Mouse (Mus musculus): ENCODE results near the gene Slit3. TPM values are rescaled to one million over a fixed set of nuclear protein-coding genes. Genes with fewer than 3 reads are reported as not detected.
A peak's percentile ranks its signal among the peaks of the same experiment; 100 is the strongest.

Gene Slit3
- polyA plus RNA-seq, 1 experiment from 2014 or later, result 22.2 TPM

- WGBS, result 90% methylated on average over 6 of the region's 6 CpGs
- Histone ChIP-seq H3K27me3 (ENCODE audit: insufficient read depth, poor library complexity, severe bottlenecking) (no peaks in the 10 kb centered on the region), H3K4me1 (peaks cover 11% of the 10 kb centered on the region), H3K27ac (no peak overlapping the region), H3K36me3 (no peaks in the 10 kb centered on the region), H3K4me3 (no peak overlapping the region), H3K9me3 (no peaks in the 10 kb centered on the region)
- no peak for DNase-seq (ENCODE audit: low spot score)
These were observed 345.7 kb downstream of the Slit3 start for GRCm38 (mm10) chr11:35466701-35467100.

GRCm38 (mm10) chr11:35468847-35469246, 347.8 kb downstream of the Slit3 start:
- peaks cover 27% of the 10 kb centered on the region for H3K4me1 ChIP-seq
- H3K27ac ChIP-seq, result no peak overlapping the region
- H3K4me3 ChIP-seq, result no peak overlapping the region
- peaks cover 4% of the 10 kb centered on the region; the same call in 1 of the 2 replicates for H3K27me3 ChIP-seq (ENCODE audit: insufficient read depth, poor library complexity, severe bottlenecking)
- no peak for DNase-seq (ENCODE audit: low spot score)
- no peaks in the 10 kb centered on the region for H3K36me3 ChIP-seq
- WGBS, result 85% methylated on average over 7 of the region's 7 CpGs
- H3K9me3 ChIP-seq, result no peaks in the 10 kb centered on the region

GRCm38 (mm10) chr11:35469940-35470339, 348.9 kb downstream of the Slit3 start:
- Histone ChIP-seq H3K4me1 (peaks cover 29% of the 10 kb centered on the region), H3K4me3 (no peak overlapping the region), H3K27ac (no peak overlapping the region), H3K27me3 (ENCODE audit: insufficient read depth, poor library complexity, severe bottlenecking) (peaks cover 4% of the 10 kb centered on the region; the same call in 1 of the 2 replicates), H3K36me3 (no peaks in the 10 kb centered on the region), H3K9me3 (no peaks in the 10 kb centered on the region)
- no peak for DNase-seq (ENCODE audit: low spot score)
- WGBS, result 78% methylated on average over 4 of the region's 4 CpGs

GRCm38 (mm10) chr11:35470853-35471252, 349.8 kb downstream of the Slit3 start:
- Histone ChIP-seq H3K36me3 (no peaks in the 10 kb centered on the region), H3K27ac (no peak overlapping the region), H3K27me3 (ENCODE audit: insufficient read depth, poor library complexity, severe bottlenecking) (peaks cover 4% of the 10 kb centered on the region; the same call in 1 of the 2 replicates), H3K9me3 (no peaks in the 10 kb centered on the region), H3K4me3 (no peak overlapping the region), H3K4me1 (peaks cover 33% of the 10 kb centered on the region)
- WGBS, result 55% methylated on average over 5 of the region's 5 CpGs
- no peak for DNase-seq (ENCODE audit: low spot score)

- peaks cover 38% of the 10 kb centered on the region for H3K4me1 ChIP-seq
- peaks cover 4% of the 10 kb centered on the region; the same call in 1 of the 2 replicates for H3K27me3 ChIP-seq (ENCODE audit: insufficient read depth, poor library complexity, severe bottlenecking)
- H3K4me3 ChIP-seq, result no peak overlapping the region
- no peak overlapping the region for H3K27ac ChIP-seq
- no peaks in the 10 kb centered on the region for H3K36me3 ChIP-seq
- WGBS, result 70% methylated on average over 11 of the region's 11 CpGs
- no peak for DNase-seq (ENCODE audit: low spot score)
- H3K9me3 ChIP-seq, result no peaks in the 10 kb centered on the region
These were observed 352.0 kb downstream of the Slit3 start for GRCm38 (mm10) chr11:35472842-35473616.

GRCm38 (mm10) chr11:35473617-35473996, 352.6 kb downstream of the Slit3 start:
- H3K4me3 ChIP-seq, result no peak overlapping the region
- H3K27me3 ChIP-seq (ENCODE audit: insufficient read depth, poor library complexity, severe bottlenecking), result peaks cover 4% of the 10 kb centered on the region; the same call in 1 of the 2 replicates
- no peaks in the 10 kb centered on the region; the same call in 1 of the 2 replicates for H3K9me3 ChIP-seq
- peaks cover 38% of the 10 kb centered on the region for H3K4me1 ChIP-seq
- no peak overlapping the region for H3K27ac ChIP-seq
- no peak for DNase-seq (ENCODE audit: low spot score)
- H3K36me3 ChIP-seq, result no peaks in the 10 kb centered on the region
- WGBS, result 62% methylated on average over 5 of the region's 5 CpGs

- H3K27me3 ChIP-seq (ENCODE audit: insufficient read depth, poor library complexity, severe bottlenecking), result no peaks in the 10 kb centered on the region
- H3K4me3 ChIP-seq, result no peak overlapping the region
- peaks cover 18% of the 10 kb centered on the region for H3K4me1 ChIP-seq
- no peak for DNase-seq (ENCODE audit: low spot score)
- WGBS, result 45% methylated on average over 8 of the region's 8 CpGs
- H3K36me3 ChIP-seq, result no peaks in the 10 kb centered on the region
- peak overlapping the region; percentile 29; the same call in 1 of the 2 replicates for H3K27ac ChIP-seq
- H3K9me3 ChIP-seq, result no peaks in the 10 kb centered on the region; the same call in 1 of the 2 replicates
These were observed 359.1 kb downstream of the Slit3 start for GRCm38 (mm10) chr11:35480146-35480545.

- 41% methylated on average over 9 of the region's 9 CpGs for WGBS
- Histone ChIP-seq H3K27me3 (ENCODE audit: insufficient read depth, poor library complexity, severe bottlenecking) (no peaks in the 10 kb centered on the region), H3K4me3 (no peak overlapping the region), H3K9me3 (no peaks in the 10 kb centered on the region; the same call in 1 of the 2 replicates), H3K27ac (no peak overlapping the region), H3K36me3 (no peaks in the 10 kb centered on the region), H3K4me1 (peaks cover 17% of the 10 kb centered on the region; the same call in 1 of the 2 replicates)
- no peak for DNase-seq (ENCODE audit: low spot score)
These were observed 360.8 kb downstream of the Slit3 start for GRCm38 (mm10) chr11:35481611-35482363.

GRCm38 (mm10) chr11:35487966-35488365, 366.9 kb downstream of the Slit3 start:
- Histone ChIP-seq H3K27me3 (ENCODE audit: insufficient read depth, poor library complexity, severe bottlenecking) (no peaks in the 10 kb centered on the region), H3K36me3 (no peaks in the 10 kb centered on the region), H3K27ac (no peak overlapping the region), H3K4me1 (0 out of 2 replicates have a peak, but pooled peaks cover 3% of the 10 kb centered on the region), H3K4me3 (no peak overlapping the region), H3K9me3 (no peaks in the 10 kb centered on the region)
- DNase-seq (ENCODE audit: low spot score), result no peak
- WGBS, result 83% methylated on average over 5 of the region's 5 CpGs

GRCm38 (mm10) chr11:35491701-35492100, 370.7 kb downstream of the Slit3 start:
- Histone ChIP-seq H3K4me1 (0 out of 2 replicates have a peak, but pooled peaks cover 3% of the 10 kb centered on the region), H3K27ac (no peak overlapping the region), H3K9me3 (no peaks in the 10 kb centered on the region), H3K36me3 (no peaks in the 10 kb centered on the region), H3K4me3 (no peak overlapping the region), H3K27me3 (ENCODE audit: insufficient read depth, poor library complexity, severe bottlenecking) (no peaks in the 10 kb centered on the region)
- 84% methylated on average over 5 of the region's 5 CpGs for WGBS
- no peak for DNase-seq (ENCODE audit: low spot score)

- Histone ChIP-seq H3K36me3 (no peaks in the 10 kb centered on the region), H3K27me3 (ENCODE audit: insufficient read depth, poor library complexity, severe bottlenecking) (no peaks in the 10 kb centered on the region), H3K27ac (no peak overlapping the region), H3K4me1 (peaks cover 11% of the 10 kb centered on the region), H3K4me3 (no peak overlapping the region), H3K9me3 (no peaks in the 10 kb centered on the region)
- 86% methylated on average over 10 of the region's 10 CpGs for WGBS
- DNase-seq (ENCODE audit: low spot score), result no peak
These were observed 375.9 kb downstream of the Slit3 start for GRCm38 (mm10) chr11:35496874-35497273.

GRCm38 (mm10) chr11:35497961-35498360, 376.9 kb downstream of the Slit3 start:
- no peak for DNase-seq (ENCODE audit: low spot score)
- peaks cover 22% of the 10 kb centered on the region for H3K4me1 ChIP-seq
- no peak overlapping the region for H3K27ac ChIP-seq
- H3K36me3 ChIP-seq, result no peaks in the 10 kb centered on the region
- no peak overlapping the region for H3K4me3 ChIP-seq
- no peaks in the 10 kb centered on the region for H3K9me3 ChIP-seq
- H3K27me3 ChIP-seq (ENCODE audit: insufficient read depth, poor library complexity, severe bottlenecking), result no peaks in the 10 kb centered on the region
- 78% methylated on average over 8 of the region's 8 CpGs for WGBS

GRCm38 (mm10) chr11:35502128-35502527, 381.1 kb downstream of the Slit3 start:
- Histone ChIP-seq H3K27me3 (ENCODE audit: insufficient read depth, poor library complexity, severe bottlenecking) (no peaks in the 10 kb centered on the region), H3K4me1 (peaks cover 51% of the 10 kb centered on the region), H3K36me3 (no peaks in the 10 kb centered on the region), H3K4me3 (no peak overlapping the region), H3K27ac (peak overlapping the region; percentile 37), H3K9me3 (no peaks in the 10 kb centered on the region)
- 3% methylated on average over 3 of the region's 3 CpGs for WGBS
- DNase-seq (ENCODE audit: low spot score), result no peak
